Mouse (Mus musculus) olfactory bulb, adult 2 months (tissue): Measurements from ENCODE around the gene Gal3st2c. TPM values are rescaled to one million over a fixed set of nuclear protein-coding genes. Genes with fewer than 3 reads are reported as not detected.
"Not testable (repeated sequence)": the region's sequence is repeated elsewhere in the genome, so short reads cannot be mapped to it uniquely, and the experiment has no call there.

ENCODE experiments used
- H3K27ac ChIP-seq: fragments of 200-500 bp; 2 replicates; pipeline ENCODE4 v1.5.1; 2012; ENCODE audit warnings: low read depth, low read length; ENCODE audit not compliant: insufficient read depth
- H3K4me1 ChIP-seq: fragments of 200-500 bp; 2 replicates; pipeline ENCODE4 v1.6.1; 2012; ENCODE audit warnings: low read length; ENCODE audit not compliant: control insufficient read depth, insufficient read depth
- H3K4me3 ChIP-seq: fragments of 200-500 bp; 2 replicates; pipeline ENCODE4 v1.5.1; 2012; ENCODE audit warnings: mild to moderate bottlenecking, low read depth, low read length, moderate library complexity; ENCODE audit not compliant: insufficient read depth
- CTCF ChIP-seq: fragments of 200-500 bp; IDR thresholded peaks from 2 replicates; pipeline ENCODE4 v1.5.1; 2012; ENCODE audit warnings: low read depth, mild to moderate bottlenecking, low read length, moderate library complexity; ENCODE audit not compliant: insufficient read depth
- POLR2A ChIP-seq: fragments of 200-500 bp; IDR thresholded peaks from 2 replicates; pipeline ENCODE4 v1.6.1; 2012; ENCODE audit warnings: mild to moderate bottlenecking, low read depth, low read length, moderate library complexity; ENCODE audit not compliant: insufficient read depth
- WGBS: fragments of 180-500 bp; shearing (Covaris S2); methylation state at CpG from one replicate; pipeline ENCODE4 v1.1.7; 2018; 5-methylcytosine and 5-hydroxymethylcytosine counted together
- polyA plus RNA-seq: library from polyadenylated mRNA; stranded (reverse); fragments of >200 nt; gene quantifications from 2 replicates; pipeline ENCODE4 v1.2.4, GENCODE M21; 2012; ENCODE audit warnings: low replicate concordance; ENCODE audit not compliant: missing spikeins, insufficient read depth, insufficient read length

The Gal3st2c gene
- polyA plus RNA-seq, result not detected in 2 replicates

GRCm38 (mm10) chr1:93990209-93990608 lies at the start of gene Gal3st2c:
Gal3st2c (plus strand) TSS chr1:93990509.
- WGBS, result 91% methylated on average over 8 of the region's 8 CpGs
- H3K4me3 ChIP-seq, H3K4me1 ChIP-seq, H3K27ac ChIP-seq: not testable (repeated sequence)

- WGBS, result no CpG with 5 or more reads among the region's 11 CpGs
These were observed 41.2 kb upstream of the Gal3st2c start for GRCm38 (mm10) chr1:93949087-93949486.

GRCm38 (mm10) chr1:93966489-93966888 lies 23.8 kb upstream of the Gal3st2c start:
- H3K4me1 ChIP-seq, H3K4me3 ChIP-seq, H3K27ac ChIP-seq: not testable (repeated sequence)
- WGBS, result no CpG with 5 or more reads among the region's 1 CpGs

More at GRCm38 (mm10) chr1:93949087-93949486, 41.2 kb upstream of the Gal3st2c start:
- not testable (repeated sequence) for H3K4me1 ChIP-seq, H3K4me3 ChIP-seq, H3K27ac ChIP-seq

GRCm38 (mm10) chr1:93970380-93970779 lies 19.9 kb upstream of the Gal3st2c start:
- 58% methylated on average over 2 of the region's 5 CpGs for WGBS
- H3K27ac ChIP-seq, H3K4me1 ChIP-seq, H3K4me3 ChIP-seq: not testable (repeated sequence)

GRCm38 (mm10) chr1:93970797-93971196 lies 19.5 kb upstream of the Gal3st2c start:
- WGBS, result no CpG with 5 or more reads among the region's 4 CpGs
- not testable (repeated sequence) for H3K27ac ChIP-seq, H3K4me3 ChIP-seq, H3K4me1 ChIP-seq

- H3K4me1 ChIP-seq, H3K27ac ChIP-seq, H3K4me3 ChIP-seq: not testable (repeated sequence)
- 34% methylated on average over 2 of the region's 4 CpGs for WGBS
These were observed 14.5 kb upstream of the Gal3st2c start for GRCm38 (mm10) chr1:93975764-93976163.

- H3K4me1 ChIP-seq, H3K27ac ChIP-seq, H3K4me3 ChIP-seq: not testable (repeated sequence)
- no CpG with 5 or more reads among the region's 7 CpGs for WGBS
These were observed 12.0 kb upstream of the Gal3st2c start for GRCm38 (mm10) chr1:93978287-93978686.

GRCm38 (mm10) chr1:93980932-93981331 lies 9.4 kb upstream of the Gal3st2c start:
- 80% methylated on average over 1 of the region's 2 CpGs for WGBS
- H3K4me3 ChIP-seq, H3K27ac ChIP-seq, H3K4me1 ChIP-seq: not testable (repeated sequence)

- 97% methylated on average over 3 of the region's 3 CpGs for WGBS
- TF ChIP-seq POLR2A, result no peak
- no peak for TF ChIP-seq CTCF
- Histone ChIP-seq H3K4me3 (no peak overlapping the region), H3K4me1 (no peaks in the 10 kb centered on the region), H3K27ac (no peak overlapping the region)
These were observed 4.1 kb upstream of the Gal3st2c start for GRCm38 (mm10) chr1:93986167-93986566.

GRCm38 (mm10) chr1:93988786-93989185 lies 1.5 kb upstream of the Gal3st2c start:
- 72% methylated on average over 3 of the region's 3 CpGs for WGBS
- H3K4me3 ChIP-seq, result no peak overlapping the region
- no peak for TF ChIP-seq POLR2A
- no peak for TF ChIP-seq CTCF
- no peaks in the 10 kb centered on the region for H3K4me1 ChIP-seq
- no peak overlapping the region for H3K27ac ChIP-seq

GRCm38 (mm10) chr1:93991068-93991467 lies 759 bp downstream of the Gal3st2c start:
- H3K4me1 ChIP-seq, H3K27ac ChIP-seq, H3K4me3 ChIP-seq: not testable (repeated sequence)
- WGBS, result 86% methylated on average over 2 of the region's 2 CpGs

GRCm38 (mm10) chr1:93991491-93991890 lies 1.2 kb downstream of the Gal3st2c start:
- 91% methylated on average over 3 of the region's 3 CpGs for WGBS
- not testable (repeated sequence) for H3K27ac ChIP-seq, H3K4me1 ChIP-seq, H3K4me3 ChIP-seq
